Mouse (Mus musculus) cortical plate, adult 2 months (tissue): ENCODE measurements around the gene Tmem79. TPM values are rescaled to one million over a fixed set of nuclear protein-coding genes. Genes with fewer than 3 reads are reported as not detected.
A peak's percentile ranks its signal among the peaks of the same experiment; 100 is the strongest.
"Not testable (repeated sequence)": the region's sequence is repeated elsewhere in the genome, so short reads cannot be mapped to it uniquely, and the experiment has no call there.

Source experiments
- H3K27ac ChIP-seq: fragments of 200-500 bp; 2 replicates; pipeline ENCODE4 v1.5.1; 2012; ENCODE audit warnings: low read length, control low read depth, inconsistent platforms; ENCODE audit not compliant: insufficient read depth
- H3K4me1 ChIP-seq: fragments of 200-500 bp; 2 replicates; pipeline ENCODE4 v1.6.1; 2011; ENCODE audit warnings: low read length; ENCODE audit not compliant: control insufficient read depth, insufficient read depth
- H3K4me3 ChIP-seq: fragments of 200-500 bp; 2 replicates; pipeline ENCODE4 v1.5.1; 2011; ENCODE audit warnings: mild to moderate bottlenecking, low read length, control low read depth; ENCODE audit not compliant: insufficient read depth
- CTCF ChIP-seq: fragments of 200-500 bp; IDR thresholded peaks from 2 replicates; pipeline ENCODE4 v1.5.1; 2011; ENCODE audit warnings: mild to moderate bottlenecking, control low read depth, low read length; ENCODE audit not compliant: insufficient read depth; ENCODE audit errors: extremely low read depth
- POLR2A ChIP-seq: fragments of 200-500 bp; IDR thresholded peaks from 2 replicates; pipeline ENCODE4 v1.6.1; 2011; ENCODE audit warnings: mild to moderate bottlenecking, low read length, control low read depth; ENCODE audit not compliant: insufficient read depth; ENCODE audit errors: extremely low read depth
- polyA plus RNA-seq: library from polyadenylated mRNA; depleted of rRNA; stranded (reverse); fragments of >200 nt; gene quantifications from 2 replicates; pipeline ENCODE4 v1.2.3, GENCODE M21; 2012

Tmem79 gene
- polyA plus RNA-seq, 1 experiment: 0.86 TPM

GRCm38 (mm10) chr3:88324951-88325405 is 11.0 kb downstream of the Tmem79 start, which contains the start of gene Glmp:
Gene Glmp, plus strand, starts transcription at chr3:88325023.
- no peak within 1 kb of the TSS for H3K27ac ChIP-seq
- no peaks in the 10 kb centered on the region for H3K4me1 ChIP-seq
- peak within 1 kb of the TSS; percentile 70 for H3K4me3 ChIP-seq
- no peak for TF ChIP-seq CTCF
- peak; percentile 67; the same call in 1 of the 2 replicates for TF ChIP-seq POLR2A

GRCm38 (mm10) chr3:88299172-88299571 is 36.8 kb downstream of the Tmem79 start:
- TF ChIP-seq POLR2A (no peak), CTCF (no peak)
- peaks cover 2% of the 10 kb centered on the region; the same call in 1 of the 2 replicates for H3K4me1 ChIP-seq

GRCm38 (mm10) chr3:88297321-88297851 is 38.6 kb downstream of the Tmem79 start:
- TF ChIP-seq POLR2A (no peak), CTCF (no peak)
- Histone ChIP-seq H3K4me3 (peak overlapping the region; percentile 77), H3K27ac (peak overlapping the region; percentile 66), H3K4me1 (peaks cover 2% of the 10 kb centered on the region; the same call in 1 of the 2 replicates)

More at GRCm38 (mm10) chr3:88299172-88299571, 36.8 kb downstream of the Tmem79 start:
- Histone ChIP-seq H3K4me3 (no peak overlapping the region), H3K27ac (no peak overlapping the region)

GRCm38 (mm10) chr3:88296561-88297318 is 39.2 kb downstream of the Tmem79 start, which contains the start of the genes Tsacc and Cct3:
Gene Tsacc, minus strand, starts transcription at chr3:88296999.
Gene Cct3, plus strand, starts transcription at chr3:88297116.
- TF ChIP-seq CTCF (no peak), POLR2A (peak; percentile 92)
- peak within 1 kb of the TSS; percentile 83 for H3K27ac ChIP-seq
- peak within 1 kb of the TSS; percentile 77 for H3K4me3 ChIP-seq
- peaks cover 2% of the 10 kb centered on the region; the same call in 1 of the 2 replicates for H3K4me1 ChIP-seq

- peak overlapping the region; percentile 77 for H3K4me3 ChIP-seq
- H3K4me1 ChIP-seq: peaks cover 2% of the 10 kb centered on the region; the same call in 1 of the 2 replicates
- H3K27ac ChIP-seq: no peak overlapping the region
- no peak for TF ChIP-seq POLR2A
- TF ChIP-seq CTCF: no peak
These were observed 39.8 kb downstream of the Tmem79 start for GRCm38 (mm10) chr3:88296110-88296560.

- H3K27ac ChIP-seq, H3K4me1 ChIP-seq, H3K4me3 ChIP-seq: not testable (repeated sequence)
These were observed 40.7 kb downstream of the Tmem79 start for GRCm38 (mm10) chr3:88295272-88295671.

- Histone ChIP-seq H3K4me1 (no peaks in the 10 kb centered on the region), H3K4me3 (no peak overlapping the region), H3K27ac (no peak overlapping the region)
- TF ChIP-seq POLR2A (no peak), CTCF (peak; percentile 20; the same call in 1 of the 2 replicates)
These were observed 44.0 kb downstream of the Tmem79 start for GRCm38 (mm10) chr3:88291970-88292369.

- not testable (repeated sequence) for H3K4me1 ChIP-seq, H3K4me3 ChIP-seq, H3K27ac ChIP-seq
These were observed 47.7 kb downstream of the Tmem79 start for GRCm38 (mm10) chr3:88288133-88288713.

- Histone ChIP-seq H3K4me1 (peaks cover 4% of the 10 kb centered on the region; the same call in 1 of the 2 replicates), H3K4me3 (no peak within 1 kb of the TSS), H3K27ac (no peak within 1 kb of the TSS)
- TF ChIP-seq CTCF: no peak
- TF ChIP-seq POLR2A: no peak
These were observed 48.8 kb downstream of the Tmem79 start, which contains the start of gene Gm38392 for GRCm38 (mm10) chr3:88287110-88287509. Gene Gm38392, minus strand, starts transcription at chr3:88287210.

GRCm38 (mm10) chr3:88285565-88285895 is 50.4 kb downstream of the Tmem79 start:
- not testable (repeated sequence) for H3K4me3 ChIP-seq, H3K27ac ChIP-seq, H3K4me1 ChIP-seq

- not testable (repeated sequence) for H3K4me1 ChIP-seq, H3K4me3 ChIP-seq, H3K27ac ChIP-seq
These were observed 51.0 kb downstream of the Tmem79 start for GRCm38 (mm10) chr3:88284815-88285564.

GRCm38 (mm10) chr3:88281141-88281916 is 54.6 kb downstream of the Tmem79 start:
- not testable (repeated sequence) for H3K4me3 ChIP-seq, H3K27ac ChIP-seq, H3K4me1 ChIP-seq
